Mouse (Mus musculus): ENCODE results near the gene Picalm.

The Picalm gene

DNA sequence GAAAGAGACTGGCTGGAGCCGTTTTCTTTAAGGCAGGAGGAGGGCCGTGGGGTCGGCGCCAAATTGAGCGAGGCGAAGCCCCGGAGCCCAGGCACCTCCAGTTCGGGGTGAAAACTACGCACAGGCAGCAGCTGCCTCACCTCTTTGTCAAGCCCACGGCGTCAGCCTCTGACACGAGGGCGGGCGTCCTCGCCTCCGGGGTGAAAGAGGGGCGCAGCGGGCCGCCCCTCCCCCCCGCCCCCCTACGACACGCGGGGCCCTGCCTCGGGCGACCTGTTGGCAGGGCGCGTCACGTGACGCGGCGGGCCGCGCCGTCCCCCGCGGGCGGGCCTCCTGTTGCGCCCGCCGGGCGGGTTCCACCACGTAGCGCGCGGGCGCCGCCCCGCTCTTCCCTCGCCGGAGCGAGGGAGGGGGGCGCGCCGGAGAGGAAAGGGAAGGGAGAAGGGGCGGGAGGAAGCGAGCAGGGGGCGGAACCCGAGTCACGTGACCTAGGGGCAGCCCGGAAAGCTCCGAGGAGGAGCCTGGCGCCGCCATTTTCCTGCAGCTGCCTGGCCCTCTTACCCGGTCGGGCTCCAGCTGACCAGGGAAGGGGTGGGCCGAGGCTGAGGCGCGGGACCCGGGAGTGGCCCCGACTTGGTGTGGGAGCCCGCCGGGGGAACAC lies at the start of gene Picalm:
Gene Picalm, plus strand, starts transcription at position 482 of the 661 bp plus-strand sequence.
- peak; percentile 99 for DNase-seq

GRCm38 (mm10) chr7:90083799-90084198 lies 46.2 kb upstream of the Picalm start:
- DNase-seq = no peak

DNA sequence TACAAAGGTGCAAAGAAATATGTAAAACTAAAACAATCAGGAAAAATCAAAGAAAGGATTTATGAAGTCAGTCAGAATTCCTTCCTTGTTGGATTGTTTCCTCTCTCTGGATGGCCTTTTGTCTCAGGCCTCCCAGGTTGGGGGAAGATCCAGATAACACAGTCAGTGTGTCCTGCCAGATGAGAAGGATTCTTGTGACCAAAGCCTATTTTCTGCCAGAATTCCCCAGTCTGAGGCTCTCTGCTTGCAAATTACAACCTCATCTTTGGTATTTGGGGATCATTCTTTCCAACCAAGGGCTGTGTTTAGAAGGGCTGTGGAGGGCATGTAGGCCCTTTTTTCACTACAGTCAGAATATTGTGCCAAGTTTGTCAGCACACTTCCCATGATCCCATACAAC lies 45.5 kb upstream of the Picalm start:
- no peak for DNase-seq

GRCm38 (mm10) chr7:90085713-90086112 lies 44.3 kb upstream of the Picalm start:
- no peak for DNase-seq

DNA sequence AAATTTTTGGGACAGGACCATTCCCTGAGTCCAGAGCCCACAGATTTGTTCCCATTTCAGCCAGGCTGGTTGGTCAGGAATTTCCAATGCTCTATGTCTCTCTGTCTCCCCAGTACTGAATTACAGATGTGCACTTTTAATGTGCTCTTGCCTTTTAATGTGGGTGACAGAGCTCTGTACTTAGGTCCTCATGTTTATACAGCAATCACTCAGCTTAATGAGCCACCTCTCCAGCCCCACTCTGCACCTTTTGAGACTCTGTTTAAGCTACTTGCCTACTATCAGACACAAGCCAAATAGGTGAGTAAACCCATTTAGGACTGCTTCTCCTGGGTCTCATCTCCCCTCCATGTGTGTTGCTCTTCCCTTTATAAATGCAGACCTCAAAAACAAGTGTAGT lies 43.2 kb upstream of the Picalm start:
- no peak for DNase-seq

GRCm38 (mm10) chr7:90090996-90091395 lies 39.0 kb upstream of the Picalm start:
- no peak for DNase-seq

DNA sequence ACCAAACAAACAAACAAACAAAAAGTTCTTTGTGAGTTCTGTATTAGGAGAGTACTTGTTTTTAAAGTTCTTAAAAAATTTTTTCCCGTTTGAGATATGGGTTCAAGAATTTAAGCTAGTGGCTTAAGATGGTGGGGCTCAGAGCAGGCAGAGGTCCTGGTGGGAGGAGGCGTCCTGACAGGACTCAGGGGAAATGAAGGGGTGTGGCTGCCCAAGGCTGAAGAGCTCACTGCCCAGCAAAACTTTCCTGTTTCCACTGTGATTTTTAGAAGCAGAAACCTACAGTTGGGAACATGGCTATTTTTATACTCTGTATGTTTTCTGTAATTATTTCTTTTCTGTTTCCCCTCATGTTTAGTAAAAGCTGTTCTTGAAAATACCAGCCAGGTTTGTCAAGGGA lies 38.3 kb upstream of the Picalm start:
- DNase-seq = peak; percentile 37

DNA sequence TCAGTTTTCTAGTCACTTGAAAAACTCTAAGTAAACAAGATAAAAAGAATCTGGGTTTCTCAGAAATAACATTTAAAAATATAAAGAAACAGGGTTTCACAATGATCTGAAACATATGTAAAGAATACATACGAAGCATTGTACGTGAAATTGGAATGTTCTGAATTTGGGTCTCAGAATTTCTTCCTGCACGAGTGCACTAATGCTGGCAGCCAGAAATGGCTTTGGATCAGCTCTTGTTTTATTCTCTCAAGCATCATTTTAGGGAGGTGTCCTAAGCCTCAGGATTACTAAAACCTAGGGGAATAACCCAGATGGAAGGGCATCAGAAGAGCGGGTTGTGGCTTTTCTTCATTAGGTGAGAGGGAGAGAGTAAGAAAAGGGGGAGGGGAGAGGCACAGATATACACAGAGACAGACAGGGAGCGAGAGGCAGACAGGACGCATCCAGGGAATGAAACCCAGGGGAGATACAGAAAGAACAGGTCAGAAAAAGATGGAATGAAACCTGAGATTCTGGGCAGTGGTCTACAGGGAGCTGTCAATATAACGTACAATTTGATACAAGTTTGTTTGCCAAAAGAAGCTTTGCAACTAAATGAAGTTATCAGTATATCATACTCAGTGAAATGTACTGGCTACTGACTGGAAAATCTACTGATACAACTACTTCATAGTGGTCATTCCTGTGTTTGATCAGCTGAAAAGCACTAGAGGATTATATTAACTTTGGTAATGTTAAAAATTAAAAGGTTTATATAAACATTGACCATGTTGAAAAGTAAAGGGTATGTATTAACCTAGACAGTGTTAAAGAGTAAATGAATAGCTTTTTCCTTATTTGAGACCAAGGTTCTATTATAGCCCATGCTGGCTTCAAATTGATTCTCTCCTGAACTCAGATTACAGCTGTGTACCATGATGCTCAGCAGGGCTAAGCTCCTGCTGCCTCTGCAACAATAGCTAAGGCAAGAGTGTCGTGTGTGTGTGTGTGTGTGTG lies 37.3 kb upstream of the Picalm start:
- DNase-seq = no peak

DNA sequence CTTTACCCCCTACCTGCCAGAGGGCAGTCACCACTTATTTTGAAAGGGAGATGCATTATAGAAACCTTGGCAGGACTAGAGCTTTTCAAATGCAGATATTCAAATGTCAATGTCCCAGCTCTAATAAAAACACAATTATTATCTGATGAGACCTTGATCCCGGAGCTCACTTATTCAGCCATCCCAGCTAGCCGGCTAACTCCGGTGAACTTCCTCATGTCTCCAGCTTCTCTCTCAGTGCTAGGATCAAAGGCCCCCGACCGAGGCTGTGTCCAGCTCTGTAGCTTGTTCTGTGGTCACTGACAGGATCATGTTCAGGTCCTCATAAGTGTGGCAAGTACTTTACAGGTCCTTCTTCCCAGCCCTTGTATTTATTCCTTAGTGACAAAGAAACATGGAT lies 34.9 kb upstream of the Picalm start:
- DNase-seq = no peak

DNA sequence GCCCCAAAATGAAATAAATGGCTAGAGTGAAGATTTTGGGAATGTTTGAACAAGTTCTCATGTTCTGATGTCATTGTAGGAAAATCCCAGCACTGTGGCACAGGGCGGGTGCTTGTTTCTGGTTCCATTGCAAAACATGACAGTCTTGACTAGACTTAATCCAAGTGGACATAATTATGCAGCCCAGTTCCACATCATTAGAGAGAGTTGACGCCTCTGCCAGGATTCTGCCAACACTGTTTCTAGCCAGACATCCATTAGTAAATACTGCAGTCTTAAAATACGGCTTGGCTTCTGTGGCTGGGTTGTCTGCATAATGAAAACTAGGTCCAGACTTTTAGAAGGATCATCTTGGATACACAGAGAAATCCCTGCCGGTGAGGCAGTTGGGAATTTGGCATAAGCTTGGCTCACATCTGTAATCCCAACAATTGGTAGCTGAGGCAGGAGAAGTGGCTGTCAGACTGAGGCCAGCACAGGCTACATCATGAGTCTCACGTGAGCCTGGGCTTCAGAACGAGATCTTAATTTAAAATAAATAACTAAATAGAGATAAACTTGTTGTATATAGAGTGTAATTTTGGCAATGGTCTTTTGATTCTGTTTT lies 34.1 kb upstream of the Picalm start:
- no peak for DNase-seq

GRCm38 (mm10) chr7:90096609-90097008 lies 33.4 kb upstream of the Picalm start:
- DNase-seq = no peak

DNA sequence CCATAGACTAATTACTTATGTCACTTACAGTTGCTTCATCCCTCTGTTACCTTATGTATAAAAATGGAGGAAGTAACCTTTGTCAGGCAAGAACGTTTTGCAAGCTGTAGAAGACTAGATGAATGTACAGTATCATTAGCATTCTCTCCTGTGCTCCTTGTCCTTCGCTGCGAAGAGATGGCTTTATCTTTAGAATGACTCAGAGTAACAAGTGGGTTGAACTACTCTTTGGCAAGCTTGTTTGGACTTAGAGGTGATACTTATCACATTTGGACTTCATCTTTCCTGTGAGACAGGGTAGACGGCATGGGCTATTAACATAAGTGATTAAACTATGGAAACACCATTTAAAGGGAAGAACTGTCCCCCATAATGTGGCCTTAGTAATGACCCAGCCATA lies 31.8 kb upstream of the Picalm start:
- no peak for DNase-seq

DNA sequence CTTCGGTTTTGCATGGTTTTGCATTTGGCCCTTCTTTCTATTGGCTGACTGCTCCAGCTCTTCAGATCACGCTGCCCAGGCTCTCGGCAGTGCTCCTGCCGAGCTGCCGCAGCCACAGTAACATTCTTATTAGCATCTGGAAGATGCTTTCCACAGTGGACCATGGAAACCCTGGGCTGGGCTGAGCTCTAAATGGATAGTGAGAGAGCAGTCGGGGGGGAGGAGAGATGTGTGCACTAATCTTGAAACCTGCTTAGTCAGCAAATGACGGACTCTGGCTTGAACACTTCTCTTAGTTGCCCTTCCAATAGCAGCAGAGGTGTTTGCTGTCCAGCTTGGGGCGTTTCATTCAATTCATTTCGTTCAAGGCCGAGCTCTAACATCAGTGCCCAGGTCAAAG lies 30.8 kb upstream of the Picalm start:
- no peak for DNase-seq

DNA sequence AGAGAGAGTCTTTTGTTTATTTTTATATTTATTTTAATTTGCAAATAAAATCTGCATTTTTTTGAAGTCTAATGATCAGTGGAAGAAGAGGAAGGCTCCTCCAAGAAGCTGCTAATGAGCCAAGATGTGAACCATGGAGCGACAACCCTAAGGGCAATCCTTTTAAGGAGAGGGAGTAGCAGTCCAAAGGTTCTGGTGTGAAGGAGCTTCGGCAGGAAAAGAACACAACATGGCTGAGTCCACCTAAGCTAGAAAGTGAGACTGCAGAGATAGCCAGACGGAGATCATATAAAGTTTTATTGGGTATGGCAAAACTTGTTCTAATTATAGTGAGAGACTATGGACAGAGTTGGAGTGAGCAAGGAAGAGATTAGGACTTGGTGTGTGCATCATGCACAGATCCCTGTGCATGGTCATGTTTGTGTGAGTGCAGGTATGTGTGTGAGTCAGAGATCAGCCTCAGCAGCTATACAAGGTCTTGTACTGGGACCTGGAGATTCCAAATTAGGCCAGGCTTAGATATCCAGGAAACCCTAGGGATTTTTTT lies 29.3 kb upstream of the Picalm start:
- no peak for DNase-seq

GRCm38 (mm10) chr7:90116100-90116499 lies 13.9 kb upstream of the Picalm start:
- DNase-seq = no peak

DNA sequence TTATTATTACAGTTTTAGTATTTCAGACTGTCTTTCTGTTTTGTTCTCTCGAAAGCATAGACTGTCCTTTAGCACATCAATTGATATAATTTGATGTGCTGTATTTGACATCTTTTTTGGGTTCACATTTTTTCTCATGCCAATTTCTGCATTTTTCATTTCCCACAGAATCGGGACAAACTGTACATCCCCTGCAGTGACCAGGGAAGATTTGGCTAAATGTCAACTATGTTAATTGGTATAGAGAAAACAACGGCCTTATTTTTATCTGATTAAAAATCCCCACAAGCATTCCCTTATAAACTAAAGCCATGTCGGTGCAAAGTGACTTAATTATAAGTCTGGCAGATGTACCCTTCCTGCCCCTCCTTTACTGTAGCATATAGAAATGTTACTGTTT lies 9.9 kb upstream of the Picalm start:
- no peak for DNase-seq

DNA sequence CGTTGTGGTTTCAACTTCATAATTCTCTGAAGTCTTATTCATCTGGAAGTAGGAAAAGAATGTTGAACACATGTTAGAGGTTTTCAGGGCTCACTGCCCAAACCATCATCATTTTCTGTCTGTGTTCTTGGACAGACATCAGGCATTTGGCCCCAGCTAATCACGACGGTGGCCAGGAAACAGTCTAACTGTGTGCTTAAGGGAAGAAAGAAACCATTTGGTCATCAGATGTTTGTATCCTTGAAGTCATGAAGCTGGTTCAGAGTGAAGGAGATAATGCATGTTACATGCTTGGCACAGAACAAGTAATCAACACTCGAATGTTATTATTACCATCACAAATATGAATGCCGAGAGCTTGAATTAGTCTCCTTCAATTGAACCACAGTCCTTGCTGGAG lies 5.0 kb upstream of the Picalm start:
- DNase-seq = peak; percentile 60

DNA sequence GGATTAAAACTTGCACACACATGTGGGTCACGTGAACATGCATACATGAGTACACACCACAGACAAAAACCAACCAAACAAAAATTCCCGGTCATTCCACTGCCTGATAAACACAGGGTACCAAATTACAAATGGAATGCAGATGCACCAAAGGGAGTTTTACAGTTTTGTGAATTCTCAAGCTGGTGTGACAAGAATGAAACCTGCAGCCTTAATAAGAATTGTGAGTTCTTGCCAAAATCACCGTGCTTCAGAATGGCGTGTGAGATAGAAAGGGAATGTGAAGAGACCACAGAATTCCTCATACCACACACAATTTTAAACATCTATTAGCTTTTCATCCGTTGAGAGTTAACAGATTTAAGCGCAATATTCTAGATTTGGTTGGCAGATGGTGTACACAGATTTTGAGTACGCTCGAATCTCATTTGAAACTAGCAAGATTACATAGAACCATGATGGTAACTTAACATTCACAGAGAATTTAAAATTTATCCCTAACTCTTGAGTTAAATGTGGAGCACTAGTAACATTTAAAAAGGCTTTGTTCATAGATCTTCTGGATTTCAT lies 1.3 kb upstream of the Picalm start:
- DNase-seq = no peak

GRCm38 (mm10) chr7:90129271-90129731 lies 712 bp upstream of the Picalm start:
- no peak for DNase-seq

GRCm38 (mm10) chr7:90130501-90131375 lies 725 bp downstream of the Picalm start:
- DNase-seq = peak; percentile 51

DNA sequence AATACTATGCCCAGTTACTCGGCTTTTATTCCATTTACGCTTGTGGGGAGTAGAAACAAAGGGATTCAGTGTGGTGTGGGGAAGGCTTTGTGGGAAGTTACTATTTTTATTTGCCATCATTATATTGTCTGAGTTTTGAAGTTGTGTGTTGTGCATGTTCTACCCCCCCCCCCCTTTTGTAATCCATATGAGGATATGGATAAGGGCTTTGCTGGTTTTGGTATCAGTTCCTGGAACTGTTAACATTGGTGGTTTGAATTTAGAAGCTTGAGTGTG lies 1.3 kb downstream of the Picalm start:
- no peak for DNase-seq

GRCm38 (mm10) chr7:90131831-90132241 lies 1.8 kb downstream of the Picalm start:
- DNase-seq = peak; percentile 30
